Mouse (Mus musculus) cerebellum, adult 11 months (tissue): ENCODE results near the gene Klhl35.

Experiments
- DNase-seq: peaks from one replicate; pipeline ENCODE4 v3.0.0; 2022

The Klhl35 gene

DNA sequence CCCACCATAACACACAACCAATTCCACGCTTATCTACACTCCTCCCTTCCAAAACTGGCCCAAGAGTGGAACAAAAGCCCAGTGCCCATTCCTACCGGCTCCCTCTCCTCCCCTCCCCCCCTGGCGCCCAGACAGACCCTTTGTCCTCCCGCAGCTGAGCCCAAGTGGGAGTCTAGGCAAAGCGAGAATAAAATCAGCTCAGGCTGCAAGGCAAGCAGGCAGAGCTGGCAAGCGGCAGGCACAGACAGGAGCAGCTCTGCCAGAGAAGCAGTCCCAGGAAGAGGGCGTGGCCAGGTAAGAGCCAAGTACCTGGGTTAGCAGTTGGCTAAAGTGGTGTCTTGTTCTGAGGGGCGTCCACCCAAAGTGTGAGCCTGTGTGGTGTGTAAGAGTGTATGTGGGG lies at the start of gene Klhl35:
Gene Klhl35, plus strand, starts transcription at position 194 of the 400 bp plus-strand sequence.
- DNase-seq, result no peak

DNA sequence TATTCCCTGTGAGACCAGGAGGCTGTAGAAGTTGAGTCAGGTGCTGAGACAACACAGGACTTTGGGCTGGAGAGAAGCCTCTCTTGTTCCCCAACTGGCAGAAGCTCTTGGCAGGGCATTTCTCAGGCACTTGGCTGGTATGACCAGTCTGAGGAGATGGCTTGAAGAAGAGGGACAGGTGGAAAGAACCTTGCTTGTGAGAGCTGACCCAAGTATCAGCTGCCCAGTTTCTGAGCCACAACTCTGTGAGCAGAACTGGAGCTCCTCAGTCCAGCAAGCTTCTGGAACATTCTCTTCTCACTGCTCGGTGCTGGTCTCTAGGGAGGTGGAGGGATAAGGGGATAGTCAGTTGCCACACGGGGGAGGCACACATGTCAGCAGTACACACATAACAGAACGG lies 46.5 kb upstream of the Klhl35 start:
- no peak for DNase-seq

DNA sequence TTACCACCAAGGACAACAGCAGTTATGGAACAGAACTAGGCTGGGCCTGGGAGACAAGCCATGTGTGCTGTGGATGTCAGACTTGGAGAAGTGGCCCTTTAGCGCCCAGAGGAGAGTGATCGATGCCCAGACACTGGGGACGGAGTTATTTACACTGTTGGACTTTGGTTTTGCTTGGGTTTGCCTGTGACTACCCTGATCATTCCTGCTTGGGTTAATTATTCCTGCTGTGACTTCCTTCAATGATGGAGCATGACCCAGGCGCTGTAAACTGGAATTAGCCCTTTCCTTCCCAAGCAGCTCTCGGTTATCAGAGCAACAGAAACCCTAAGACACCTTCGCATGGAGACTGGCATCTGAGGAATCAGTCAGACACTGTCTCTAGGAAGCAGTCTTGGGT lies 44.8 kb upstream of the Klhl35 start:
- no peak for DNase-seq

DNA sequence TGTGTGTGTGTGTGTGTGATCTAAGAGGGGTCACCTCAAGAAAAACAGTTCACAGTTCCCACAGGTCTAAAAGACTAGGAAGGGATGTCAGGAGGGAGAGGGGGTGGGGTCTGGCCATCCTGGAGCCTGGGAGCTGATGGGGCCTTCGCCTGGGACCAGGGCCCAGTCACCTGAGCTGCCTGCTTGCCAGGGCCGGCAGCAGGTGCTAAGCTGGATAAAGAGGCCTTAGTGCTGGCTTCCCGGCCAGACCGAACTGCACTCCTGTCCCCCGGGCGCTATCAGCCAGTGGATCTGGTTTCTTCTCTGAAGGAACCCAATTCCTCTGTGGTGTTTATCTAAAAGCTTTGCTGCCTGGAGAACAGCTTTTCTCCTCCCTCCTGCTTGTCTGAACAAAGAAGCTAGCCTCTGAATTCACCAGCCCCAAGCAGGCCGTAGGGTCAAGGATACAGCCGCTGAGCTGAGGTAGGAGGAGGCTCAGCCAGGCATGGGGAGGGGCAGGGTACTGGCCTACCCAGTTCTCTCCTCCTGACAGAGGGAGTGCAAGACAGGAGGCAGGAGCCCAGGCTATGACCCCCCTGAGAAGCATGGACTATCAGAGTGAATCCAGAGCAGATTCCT lies 41.2 kb upstream of the Klhl35 start:
- DNase-seq, result no peak

DNA sequence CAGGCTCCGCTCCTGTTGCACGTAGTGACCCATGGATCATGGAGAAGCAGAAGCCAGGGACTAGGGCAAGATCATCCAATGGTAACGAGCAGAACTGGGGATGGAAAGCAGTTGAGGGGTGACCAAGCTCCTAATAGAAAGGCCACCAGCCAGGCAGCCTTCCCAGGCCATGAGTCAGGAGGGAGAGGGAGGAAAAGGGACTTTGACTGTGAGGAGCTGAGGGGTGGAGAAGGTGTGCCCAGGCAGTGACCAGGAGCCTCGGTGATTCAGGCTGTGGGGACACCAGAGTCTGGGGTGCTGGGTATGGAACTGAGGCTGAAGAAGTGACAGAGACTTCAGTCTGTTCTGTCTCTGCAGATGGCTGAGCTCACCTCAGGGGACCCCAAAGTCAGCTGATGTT lies 40.1 kb upstream of the Klhl35 start:
- no peak for DNase-seq

DNA sequence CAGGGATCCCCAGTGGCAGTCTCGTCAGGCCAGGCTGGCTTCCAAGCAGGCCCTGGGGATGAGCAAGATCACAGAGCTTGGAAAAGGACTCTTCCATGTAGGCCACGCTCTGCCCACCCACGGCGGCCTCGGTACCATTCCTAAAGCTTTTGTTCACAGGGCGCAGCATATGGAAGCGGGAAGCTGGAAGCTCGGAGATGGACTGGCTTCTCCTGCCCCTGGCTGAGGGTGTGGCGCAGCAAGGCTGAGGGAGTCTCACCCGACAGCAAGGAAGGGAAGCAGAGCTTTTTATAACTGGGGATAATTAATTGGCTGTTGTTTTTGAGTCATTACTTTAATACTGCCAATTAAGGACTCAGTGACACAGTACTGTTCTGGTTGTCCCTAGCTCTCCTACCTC lies 38.8 kb upstream of the Klhl35 start:
- DNase-seq, result no peak

DNA sequence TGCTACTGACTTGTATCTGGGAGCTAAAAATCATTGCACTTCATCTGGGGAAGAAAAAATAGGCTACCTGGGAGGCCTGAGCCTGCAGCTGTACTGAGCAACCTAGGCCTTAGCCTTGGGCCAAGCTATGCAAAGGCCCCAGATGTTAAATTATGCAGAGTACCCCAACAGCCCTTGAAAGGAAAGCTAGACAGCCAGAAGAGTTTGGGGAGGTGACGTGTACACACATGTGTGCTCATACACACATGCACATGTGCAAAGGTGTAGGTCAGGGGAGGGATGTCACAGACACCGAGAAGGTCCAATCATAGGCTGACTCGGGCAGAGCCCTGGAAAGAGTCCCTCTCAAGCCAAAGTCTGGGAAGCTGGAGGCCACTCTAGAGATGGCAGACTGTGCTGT lies 37.8 kb upstream of the Klhl35 start:
- no peak for DNase-seq

DNA sequence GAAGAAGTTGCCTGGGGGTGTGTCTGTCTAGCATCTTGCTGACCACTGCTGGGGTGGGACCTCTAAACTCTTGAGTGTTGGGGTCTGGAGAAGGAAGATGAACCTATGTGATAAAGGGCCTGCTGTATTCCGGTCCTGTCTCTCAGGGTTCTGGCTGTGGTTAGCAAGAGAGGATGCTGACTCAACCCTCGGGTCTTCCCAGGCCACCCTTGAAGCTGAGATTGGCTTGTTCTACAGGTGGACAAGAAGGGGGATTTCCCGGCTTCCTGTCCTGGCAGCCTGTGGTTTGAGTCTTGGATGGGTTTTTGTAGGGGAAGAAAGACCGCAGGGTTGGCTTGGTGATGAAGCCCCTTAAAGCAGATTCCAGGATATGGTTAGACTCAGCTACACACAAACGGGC lies 37.0 kb upstream of the Klhl35 start:
- DNase-seq, result no peak

DNA sequence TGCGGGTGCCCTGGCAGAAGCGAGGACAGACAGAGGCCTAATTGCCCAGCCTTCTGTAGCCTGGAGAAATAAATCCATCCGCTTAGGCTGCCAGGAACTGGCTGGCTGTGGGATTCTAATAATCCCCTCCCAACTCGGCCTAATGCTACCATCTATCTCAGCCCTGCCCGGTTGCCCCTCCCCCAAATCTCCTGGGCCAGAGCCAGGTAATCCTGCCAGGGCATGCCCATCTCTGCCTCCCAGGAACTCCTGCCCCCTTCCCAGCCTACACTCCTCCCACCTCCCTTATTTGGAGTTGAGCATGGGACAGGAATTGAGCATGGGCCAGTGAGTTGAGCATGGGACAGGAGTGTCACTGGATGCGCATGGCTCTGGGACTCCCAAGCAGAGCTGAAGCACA lies 36.0 kb upstream of the Klhl35 start:
- no peak for DNase-seq

DNA sequence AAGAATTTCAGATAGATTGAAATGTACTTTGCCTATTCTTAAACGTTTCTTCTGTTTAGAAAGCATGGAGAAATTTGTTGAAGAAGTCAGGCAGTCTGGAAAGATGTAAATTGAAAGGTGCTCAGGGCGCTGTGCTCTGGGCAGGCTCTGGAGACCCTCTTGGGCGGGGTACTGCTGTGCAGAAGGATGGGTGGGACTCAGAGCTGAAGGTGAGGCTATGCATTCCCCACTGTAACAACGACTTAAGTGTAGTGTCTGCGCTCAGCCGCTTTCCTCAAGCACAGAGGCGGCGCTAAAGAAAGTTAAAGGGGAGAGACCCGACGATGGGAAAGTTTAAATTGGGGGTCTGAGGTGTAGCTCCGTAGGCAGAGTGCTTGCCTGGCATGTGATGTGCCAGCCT lies 35.6 kb upstream of the Klhl35 start:
- DNase-seq, result no peak

DNA sequence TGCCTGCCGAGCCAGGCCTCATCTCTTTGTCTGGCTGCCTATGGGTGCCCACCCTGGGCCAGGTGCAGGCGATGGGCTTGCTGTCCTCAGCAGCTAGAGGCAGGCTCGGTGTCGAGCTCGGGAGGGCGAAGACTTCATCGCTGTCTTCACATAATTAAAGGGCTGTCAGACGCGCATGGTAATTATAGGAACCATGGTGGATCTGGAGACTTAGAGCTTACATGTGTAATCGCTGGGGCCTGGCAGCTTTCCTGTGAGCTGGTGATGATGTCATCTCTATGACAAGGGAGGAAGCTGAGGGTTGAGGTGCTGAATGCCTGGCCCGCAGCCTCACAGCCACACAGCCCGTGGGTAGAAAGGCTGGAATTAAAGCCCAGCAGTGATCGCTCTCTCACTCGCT lies 33.6 kb upstream of the Klhl35 start:
- DNase-seq, result no peak

DNA sequence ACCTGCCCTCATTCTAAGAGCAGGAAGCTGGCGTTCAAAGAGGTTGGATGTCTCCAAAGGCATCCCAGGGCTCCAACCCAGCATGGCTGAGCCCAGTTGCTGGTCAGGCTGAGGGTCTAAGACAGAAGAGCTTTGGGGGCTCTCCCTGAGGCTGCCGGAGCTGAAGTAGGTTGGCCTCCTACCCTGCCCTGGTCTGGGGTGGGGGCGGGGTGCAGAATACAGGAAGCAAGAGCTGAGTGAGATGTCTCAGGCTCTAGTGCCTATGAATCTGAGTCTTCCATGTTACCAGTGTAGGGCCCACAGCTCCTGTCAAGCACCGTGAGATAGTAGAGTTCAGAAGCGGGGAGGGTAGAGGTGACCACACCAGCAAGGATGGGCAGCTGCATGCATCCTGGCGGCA lies 32.9 kb upstream of the Klhl35 start:
- DNase-seq, result no peak

DNA sequence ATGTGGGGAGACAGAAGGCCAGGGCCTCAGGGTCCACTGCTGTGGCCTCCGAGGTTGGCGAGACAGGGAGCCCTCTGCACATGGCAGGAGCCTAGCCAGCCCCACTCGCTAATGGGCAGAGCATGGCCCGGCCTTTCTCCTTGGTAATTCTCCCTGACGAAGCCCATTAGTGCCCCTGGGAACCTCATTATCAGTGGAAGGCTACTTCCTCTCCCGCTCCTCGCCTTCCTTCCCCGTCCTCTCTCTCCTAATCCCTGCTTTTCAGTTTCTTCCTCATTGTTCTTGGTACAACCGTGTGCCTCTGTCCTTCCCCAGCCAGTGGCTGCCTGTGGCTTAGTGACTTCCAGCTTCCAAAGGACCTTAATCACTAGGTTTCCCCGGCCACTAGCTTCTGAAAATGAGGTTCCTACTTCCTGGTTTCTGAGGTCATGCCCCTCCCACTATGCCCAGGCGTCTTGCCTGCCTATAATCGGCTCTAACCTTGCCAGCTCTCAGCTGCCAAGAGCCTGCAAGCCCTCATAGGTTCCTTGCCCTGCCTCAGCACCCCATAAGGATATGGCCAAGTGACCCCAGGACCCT lies 31.0 kb upstream of the Klhl35 start:
- no peak for DNase-seq

DNA sequence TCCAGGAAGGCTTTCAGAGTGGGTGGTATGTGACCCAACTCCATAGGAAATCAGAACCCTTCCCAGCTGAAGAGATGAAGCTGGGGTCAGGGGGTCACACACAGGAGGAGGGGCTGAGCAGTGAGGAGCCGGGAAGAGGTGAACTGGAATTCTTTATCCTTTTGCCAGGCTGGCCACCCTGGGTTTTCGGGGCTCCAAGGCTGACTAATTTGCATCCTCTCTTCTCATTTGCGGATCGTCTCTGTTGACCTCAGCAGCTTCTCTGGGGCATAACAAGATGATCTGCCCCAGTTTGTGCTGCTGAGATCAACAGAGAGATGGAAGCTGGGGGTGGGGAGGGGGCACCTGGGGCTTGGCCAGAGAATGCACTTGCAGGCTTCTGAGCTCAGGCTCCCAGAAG lies 29.3 kb upstream of the Klhl35 start:
- DNase-seq, result no peak

DNA sequence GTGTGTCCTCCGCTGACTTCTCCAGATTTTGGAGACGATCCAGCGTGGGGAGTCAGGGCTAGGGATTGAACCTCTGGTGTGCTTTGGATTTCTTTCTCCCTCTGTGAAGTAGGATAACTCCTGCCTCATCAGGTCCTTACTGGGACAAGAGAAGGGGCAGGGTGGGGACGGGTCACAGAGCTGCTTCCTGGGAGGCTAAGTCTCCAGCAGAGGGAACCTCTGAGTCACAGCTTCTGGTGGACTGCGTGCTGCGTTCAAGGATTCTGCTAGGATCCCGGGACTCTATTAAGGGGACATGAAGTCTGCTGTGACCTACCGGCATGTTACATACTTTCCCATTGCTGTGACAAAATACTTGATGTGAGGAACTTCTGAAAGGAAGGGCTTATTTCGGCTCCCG lies 26.9 kb upstream of the Klhl35 start:
- no peak for DNase-seq

DNA sequence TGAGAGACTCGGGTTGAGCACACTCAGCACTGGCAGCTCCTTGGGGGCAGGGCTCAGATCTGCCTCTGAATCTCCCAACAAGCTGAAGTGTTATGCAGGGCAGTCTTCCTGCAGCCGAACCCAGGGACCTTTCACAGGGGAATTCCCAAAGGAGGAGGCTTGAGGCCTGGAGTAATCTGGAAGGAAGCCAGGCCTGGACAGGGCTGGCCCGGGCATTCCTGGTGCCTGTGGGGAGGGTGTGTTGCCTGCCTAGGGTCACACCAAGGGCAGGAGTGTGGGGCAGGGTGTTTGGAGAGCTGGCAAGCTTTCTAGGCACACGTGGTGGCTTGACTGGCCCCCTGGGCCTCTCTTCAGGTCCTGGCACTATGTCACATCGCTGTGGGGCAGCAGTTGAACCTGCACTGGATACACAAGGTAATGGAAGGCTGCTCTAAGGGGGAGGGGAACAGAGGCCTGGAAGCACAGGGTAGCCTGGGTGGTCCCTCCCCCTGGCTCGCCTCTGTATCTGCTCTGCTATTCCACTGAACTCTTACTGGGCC lies 24.2 kb upstream of the Klhl35 start:
- no peak for DNase-seq

DNA sequence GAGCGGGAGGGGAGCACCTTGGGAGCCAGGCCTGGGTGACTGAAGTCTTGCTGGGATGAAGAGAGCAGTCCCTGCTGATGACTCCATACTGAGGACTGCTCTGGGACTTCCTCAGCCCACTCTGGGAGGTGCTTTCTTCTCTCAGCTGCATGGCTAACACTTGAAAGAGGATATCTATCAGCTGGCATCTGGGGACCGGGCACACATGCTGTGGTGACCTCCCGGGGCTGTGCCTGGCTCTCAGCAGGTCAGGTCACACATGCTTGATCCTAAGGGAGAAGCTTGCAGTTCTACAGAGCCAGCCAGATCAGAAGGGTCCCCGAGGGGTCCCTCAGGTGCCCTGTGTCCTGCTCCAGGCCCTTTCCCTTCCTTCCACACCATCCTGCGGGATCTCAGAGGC lies 22.6 kb upstream of the Klhl35 start:
- no peak for DNase-seq

DNA sequence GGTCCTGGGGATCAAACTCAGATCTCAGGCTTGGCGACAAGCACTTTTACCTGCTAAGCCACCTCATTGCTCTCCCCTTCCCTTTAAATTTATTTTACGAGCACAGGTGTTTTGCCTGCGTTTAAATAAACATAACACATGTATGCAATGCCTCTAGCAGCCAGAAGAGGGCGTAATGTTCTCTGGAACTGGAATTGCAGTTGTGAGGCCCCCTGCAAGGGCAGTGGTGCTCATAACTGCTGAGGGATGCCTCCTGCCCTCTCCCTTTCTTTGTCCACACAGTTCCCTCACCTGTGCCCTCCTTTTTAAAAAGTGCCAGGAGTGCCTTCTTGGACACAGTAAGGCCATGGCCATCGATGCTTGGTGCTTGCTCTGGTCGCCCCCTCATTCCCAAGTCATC lies 21.8 kb upstream of the Klhl35 start:
- DNase-seq, result no peak

DNA sequence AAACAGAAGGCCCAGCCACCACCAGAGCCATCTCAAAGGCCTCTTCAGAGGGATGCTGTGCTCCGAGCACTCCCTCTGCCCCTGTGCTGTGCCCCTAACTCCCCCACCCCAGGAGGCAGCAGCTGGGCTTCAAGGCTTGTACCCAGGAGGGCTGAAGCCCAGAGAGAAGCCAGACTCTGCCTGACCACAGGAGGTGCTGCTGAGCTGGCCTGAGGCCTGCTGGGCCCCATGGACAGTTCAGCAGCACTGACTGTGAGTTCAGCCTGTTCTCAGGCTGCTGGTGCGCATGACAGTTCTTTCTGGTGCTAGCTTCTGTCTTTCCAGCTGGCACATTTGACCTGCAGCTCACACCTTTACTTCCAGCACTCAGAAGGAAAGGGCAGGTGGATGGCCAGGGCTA lies 20.0 kb upstream of the Klhl35 start:
- no peak for DNase-seq

DNA sequence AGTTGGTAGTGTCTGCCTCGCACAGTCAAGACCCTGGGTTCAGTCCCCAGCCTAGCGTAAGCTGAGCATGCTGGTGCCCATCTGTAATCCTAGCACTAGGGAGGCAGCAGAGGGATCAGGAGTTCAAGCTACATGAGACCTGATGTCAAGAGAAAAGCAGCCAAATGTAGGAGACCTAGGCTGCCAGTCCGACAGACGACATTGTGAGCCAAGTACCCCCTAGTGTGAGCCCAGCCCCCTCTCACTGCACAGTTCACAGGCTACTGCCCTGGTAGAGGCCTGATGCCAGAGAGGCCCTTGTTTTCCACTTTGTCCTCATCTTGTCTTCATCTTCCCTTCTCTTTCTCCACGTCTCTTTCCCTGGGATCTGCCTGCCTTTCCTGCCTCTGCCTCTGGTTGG lies 18.5 kb upstream of the Klhl35 start:
- no peak for DNase-seq

DNA sequence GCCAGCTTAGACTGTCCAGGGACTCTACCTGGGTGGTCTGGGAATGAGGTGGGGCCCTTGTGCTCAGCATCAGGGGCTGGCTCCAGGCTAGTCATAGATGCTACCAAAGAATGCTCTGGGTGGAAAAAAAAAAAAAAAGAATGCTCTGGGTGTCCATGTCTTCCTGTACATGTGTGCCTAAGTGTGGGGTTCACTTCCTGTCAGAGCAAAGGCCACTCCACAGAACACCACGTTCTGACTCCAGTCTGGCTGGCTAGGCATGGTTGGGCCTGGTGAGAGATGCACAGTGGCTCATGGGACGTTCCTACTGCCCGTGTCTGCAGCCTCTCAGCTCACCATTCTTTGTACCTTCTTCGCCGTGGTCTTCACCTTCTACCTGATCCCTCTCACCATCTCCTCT lies 17.2 kb upstream of the Klhl35 start:
- DNase-seq, result no peak

DNA sequence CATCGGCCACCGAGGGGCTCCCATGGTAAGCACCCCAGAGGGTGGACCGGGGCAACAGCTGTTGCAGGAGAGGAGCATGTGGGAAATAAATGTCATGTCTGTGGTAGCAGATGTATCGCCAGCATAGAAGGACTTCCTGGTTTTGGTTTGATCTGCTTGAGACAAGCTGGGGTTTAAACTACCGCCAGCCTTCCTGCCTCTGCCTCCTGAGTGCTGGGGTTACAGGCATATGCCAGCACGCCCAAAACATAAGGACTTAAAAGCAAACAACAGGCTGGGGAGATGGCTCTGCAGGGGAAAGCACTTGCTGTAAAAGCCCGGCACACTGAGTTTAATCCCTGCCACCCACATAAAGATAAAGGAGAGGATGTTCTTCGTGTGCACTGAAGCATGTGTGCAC lies 16.7 kb upstream of the Klhl35 start:
- no peak for DNase-seq

DNA sequence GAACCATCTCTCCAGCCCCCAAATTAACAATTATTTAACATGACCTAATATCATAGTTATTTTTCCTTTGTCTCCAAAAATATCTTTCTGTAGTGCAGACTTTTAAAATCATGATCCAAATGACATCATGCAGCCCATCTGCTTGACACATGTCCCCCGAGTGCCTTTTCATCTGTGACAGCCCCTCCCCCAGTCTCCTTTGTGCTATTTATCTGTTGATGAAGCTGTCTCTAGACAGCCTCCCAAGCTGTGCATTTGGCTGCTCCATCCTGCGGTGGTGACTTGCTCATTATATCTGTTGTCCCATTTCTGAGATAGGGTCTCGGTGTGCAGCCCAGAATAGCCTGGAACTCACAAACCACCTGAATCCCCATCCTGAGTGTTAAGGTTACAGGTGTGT lies 16.1 kb upstream of the Klhl35 start:
- DNase-seq, result no peak

DNA sequence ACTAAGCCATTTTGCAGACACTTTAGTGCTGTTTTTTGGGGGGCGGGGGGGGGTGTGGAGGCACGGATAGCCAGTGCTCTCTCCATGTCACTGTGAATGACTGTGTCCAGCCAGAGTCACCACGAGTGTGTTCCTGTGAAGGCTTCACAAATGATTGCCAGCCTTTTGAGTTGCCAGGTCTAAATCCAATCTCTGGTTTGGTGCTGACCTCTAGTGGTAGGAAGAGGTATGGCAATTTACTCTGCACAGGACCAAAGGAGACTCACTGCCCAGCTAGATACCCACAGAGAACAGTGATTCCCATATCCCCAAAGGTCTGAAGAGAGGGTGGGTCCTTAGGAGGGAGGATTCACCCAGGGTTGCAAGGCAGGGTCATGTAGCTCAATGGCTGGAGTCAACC lies 15.1 kb upstream of the Klhl35 start:
- peak; percentile 67 for DNase-seq

DNA sequence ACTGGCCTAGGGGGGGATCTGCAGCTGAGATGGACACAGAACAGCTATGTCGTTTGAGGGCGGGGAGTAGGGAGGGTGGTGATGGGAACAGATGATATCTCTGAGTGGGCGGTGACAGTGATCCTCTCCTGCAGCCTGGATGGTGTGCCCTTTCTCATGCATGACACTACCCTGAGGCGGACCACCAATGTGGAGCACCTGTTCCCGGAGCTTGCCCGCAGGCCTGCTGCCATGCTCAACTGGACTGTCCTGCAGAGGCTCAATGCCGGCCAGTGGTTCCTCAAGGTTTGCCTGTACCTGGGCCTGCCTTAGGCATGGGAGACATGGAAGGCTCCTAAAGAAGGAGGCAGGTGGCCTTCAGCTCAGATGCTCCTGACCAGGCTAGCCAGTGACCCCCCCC lies 12.9 kb upstream of the Klhl35 start:
- no peak for DNase-seq
